Mouse (Mus musculus): ENCODE data around the gene Glis3.

The Glis3 gene

GRCm38 (mm10) chr19:28656882-28657281, 23.0 kb downstream of the Glis3 start:
- DNase-seq (ENCODE audit: low read depth, low spot score) = no peak

DNA sequence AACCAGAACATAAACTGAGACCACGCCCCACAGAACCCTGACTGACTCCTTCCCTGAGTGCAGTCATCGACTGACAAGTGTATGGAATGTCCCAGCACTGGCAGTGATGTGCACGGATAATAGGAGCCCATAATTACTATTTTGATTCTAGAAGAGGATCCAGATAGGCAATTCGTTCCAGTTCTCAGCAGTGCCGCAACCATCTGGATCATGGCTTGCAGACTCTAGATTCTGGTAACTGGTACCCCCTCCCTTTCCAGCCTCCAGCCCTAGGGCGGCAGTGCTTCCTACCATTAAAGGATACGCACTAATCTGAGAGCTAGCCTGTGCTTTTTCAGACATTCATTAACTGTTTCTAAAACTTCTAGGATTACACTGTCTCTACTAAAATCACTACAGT, 24.7 kb downstream of the Glis3 start:
- no peak for DNase-seq (ENCODE audit: low read depth, low spot score)

DNA sequence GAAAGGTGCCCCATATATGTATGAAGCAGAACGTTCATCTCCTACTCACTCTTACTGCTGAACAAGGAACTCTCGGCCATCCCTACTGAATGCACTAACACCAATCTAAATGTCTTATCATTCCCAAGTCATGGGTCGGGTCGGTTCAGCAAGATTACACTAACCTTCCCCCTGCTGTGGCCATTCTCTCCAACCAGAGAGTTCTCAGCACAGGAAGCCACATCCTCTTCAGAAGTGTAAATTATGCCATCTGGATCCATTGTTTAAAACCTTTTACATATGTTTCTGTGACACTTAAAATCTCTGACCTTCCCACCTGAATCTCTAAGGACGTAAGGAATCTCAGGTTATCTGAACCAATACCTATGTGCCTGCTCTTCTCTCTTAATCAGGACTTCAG, 29.0 kb downstream of the Glis3 start:
- no peak for DNase-seq (ENCODE audit: low read depth, low spot score)

GRCm38 (mm10) chr19:28649489-28649888, 30.4 kb downstream of the Glis3 start:
- no peak for DNase-seq (ENCODE audit: low read depth, low spot score)

DNA sequence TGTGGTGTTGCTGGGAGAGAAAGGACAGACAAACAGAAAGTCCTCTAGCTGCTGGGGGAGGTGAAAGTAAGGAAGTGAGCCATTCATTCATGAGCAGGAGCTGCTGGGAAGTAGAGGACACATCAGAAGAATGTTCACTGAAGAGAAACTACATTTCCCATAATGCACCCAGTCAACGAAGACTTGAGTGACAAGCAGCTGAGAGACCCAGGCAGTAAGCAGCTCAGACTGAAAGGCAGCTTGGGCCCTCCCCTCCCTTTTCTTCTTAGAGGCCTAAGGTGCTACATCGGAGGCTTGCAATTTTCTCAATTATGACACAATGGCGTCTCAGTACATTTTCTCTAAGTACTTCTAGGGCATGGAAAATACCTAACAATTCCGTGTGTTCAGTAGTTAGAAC, 31.0 kb downstream of the Glis3 start:
- DNase-seq (ENCODE audit: low read depth, low spot score) = no peak

DNA sequence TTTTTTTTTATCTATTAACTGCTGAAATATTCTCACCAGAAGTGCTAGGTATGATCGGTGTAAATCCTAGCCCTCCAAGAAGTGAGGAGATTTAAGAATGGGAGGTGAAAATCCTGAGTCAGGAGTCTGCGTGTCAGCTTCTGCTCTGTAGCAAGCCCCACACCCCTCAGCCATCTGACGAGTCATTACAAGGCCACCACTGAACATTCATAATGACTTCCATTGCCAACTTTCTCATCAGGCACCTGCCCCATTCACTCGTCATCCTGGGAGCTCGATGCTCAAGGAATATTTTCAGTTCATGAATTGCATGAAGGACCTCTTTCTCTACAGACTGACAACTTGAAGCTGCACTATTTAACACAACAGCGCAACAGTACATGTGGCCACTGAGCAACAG, 32.5 kb downstream of the Glis3 start:
- DNase-seq (ENCODE audit: low read depth, low spot score) = no peak

DNA sequence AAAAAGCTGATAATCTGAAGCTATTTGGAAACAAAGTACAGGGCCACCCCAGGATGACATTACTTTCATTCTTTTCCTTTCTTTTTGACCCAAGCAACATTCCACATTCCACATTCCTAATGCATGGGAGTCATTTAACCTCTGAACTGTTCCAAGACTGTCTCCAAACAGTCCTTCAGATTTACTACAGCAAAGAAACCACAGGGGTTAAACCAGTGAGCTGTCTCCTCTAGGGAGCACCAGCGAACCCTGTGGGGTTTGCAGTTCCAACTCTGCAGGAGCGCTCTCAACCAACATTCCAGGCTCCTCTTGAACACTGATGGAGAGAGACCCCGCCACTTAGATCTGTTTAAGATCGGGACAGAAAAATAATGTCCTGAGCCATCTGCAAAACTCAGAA, 33.6 kb downstream of the Glis3 start:
- no peak for DNase-seq (ENCODE audit: low read depth, low spot score)

- no peak for DNase-seq (ENCODE audit: low read depth, low spot score)
Observed at GRCm38 (mm10) chr19:28640861-28641381, 39.0 kb downstream of the Glis3 start.

DNA sequence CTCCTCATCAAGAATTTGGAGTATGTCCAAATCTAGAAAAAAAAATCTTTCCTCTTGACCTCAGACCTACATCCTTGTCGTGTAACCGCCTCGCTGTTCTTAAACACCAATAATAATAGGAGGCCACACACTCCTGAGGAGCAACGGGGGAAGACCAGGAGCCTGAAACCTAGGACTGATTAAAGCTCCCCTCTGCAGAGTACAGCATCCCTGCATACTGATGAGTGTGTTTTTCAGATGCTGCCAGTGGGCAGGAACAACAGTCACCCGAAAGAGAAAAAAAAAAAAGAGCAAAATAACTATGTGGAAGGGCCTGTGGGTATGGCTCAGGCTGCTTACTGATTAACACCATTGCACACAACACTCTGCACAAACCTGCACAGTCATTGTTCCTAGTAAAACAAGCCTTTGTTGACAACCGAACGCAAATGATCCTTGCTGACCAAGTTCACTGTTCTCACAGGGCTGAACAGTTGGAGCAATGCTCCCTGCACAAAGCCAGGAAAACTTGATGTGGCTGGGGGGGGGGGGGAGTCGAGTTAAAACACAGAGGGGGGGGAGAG, 43.8 kb downstream of the Glis3 start:
- no peak for DNase-seq (ENCODE audit: low read depth, low spot score)

DNA sequence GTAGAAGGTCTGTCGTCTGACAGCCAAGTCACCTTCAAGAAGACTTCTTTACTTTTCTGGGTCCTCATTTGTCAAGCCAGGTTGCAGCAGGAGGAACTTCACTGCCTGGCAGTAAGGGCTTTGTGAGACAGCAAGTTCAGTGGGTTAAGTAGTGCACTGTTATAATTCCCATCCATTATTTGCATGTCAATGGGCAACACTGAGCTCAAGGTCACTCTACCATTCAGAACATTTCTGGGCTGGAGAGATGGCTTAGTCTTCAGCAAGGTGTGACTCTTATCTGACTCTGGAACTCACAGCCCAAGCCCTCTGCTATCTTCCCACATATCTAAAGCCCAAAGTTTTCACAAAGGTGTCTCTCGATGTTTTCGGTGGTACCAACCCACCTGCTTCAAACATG, 44.9 kb downstream of the Glis3 start:
- DNase-seq (ENCODE audit: low read depth, low spot score) = no peak

GRCm38 (mm10) chr19:28628416-28628815, 51.5 kb downstream of the Glis3 start:
- DNase-seq (ENCODE audit: low read depth, low spot score) = no peak

GRCm38 (mm10) chr19:28626189-28626588, 53.7 kb downstream of the Glis3 start:
- DNase-seq (ENCODE audit: low read depth, low spot score) = no peak

DNA sequence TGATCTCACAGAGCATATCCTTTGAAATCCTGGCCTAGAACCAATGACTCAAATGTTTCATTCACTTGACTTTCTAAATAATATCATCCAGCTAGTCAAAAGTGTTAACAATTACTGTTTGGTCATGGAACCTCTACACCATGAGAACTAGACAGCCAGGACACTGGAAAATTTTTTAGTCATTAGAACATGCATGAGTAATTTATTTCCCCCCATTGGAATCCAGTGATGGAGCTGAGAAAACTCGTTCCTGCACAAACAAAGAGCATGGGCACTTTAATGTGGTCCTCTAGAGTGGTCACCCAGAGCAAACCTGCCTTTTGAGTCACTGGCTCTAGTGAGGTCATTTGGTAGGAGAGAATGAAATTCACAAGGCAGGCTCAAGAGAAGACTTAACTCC, 55.3 kb downstream of the Glis3 start:
- DNase-seq (ENCODE audit: low read depth, low spot score) = no peak

DNA sequence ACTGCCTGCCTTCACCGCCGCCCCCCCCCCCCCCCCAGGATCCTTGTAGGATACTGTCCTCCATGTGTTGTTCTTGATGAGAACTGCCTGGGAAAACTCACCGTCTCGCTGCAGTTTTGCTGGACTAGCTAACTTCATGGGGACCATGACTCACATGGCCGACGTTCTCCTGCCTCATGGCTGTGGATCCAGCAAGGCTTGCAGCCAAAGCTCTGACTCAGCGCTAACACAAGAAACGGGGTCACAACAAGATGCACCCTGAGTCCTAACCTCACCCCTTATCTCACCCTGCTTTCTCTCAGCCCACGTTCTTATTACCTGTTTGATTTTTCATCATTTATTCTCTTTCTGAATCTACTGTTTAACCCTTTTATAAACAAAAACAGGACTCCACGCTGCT, 56.2 kb downstream of the Glis3 start:
- no peak for DNase-seq (ENCODE audit: low read depth, low spot score)

DNA sequence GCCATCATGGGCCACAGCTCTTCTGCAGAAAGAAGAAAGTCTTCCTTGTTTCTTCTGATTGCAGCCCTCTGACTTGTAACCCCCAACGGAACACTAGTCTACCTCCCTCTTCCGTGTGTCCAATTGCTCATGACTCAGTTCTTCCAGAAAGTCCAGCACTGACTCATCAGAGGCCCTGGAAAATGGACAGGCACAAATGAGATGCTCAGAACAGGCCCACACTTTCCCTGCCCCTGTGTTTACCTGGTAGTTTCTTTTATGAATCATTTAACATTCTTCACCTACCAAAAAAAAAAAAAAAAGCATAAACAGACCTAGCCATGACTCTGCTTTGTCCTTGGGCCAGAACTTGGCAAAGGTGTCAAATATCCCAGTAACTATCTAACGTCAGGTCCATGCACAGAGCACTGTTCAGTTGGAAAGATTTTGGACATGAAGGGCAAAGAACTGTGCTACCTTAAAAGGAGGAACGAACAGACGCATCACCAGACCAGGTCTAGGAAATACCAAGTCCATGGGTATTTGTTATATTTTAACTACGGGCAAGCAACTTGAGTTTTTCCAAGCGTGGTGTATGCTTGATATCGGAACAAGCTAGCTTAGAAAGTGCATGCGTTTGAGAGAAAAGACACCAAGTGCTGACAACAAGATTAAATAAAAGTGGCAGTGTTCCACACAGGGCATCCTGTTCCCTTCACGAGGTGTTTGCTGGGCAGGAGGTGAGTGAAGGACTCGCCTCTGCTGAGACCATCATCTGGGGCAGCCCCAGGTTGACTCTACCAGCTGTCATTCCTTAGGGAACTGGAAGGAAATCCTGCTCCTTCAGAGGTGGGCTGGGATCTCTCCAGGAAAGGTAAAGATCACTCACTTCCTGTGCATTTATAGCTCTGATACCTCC, 58.0 kb downstream of the Glis3 start:
- DNase-seq (ENCODE audit: low read depth, low spot score) = no peak

GRCm38 (mm10) chr19:28617736-28618135, 62.1 kb downstream of the Glis3 start:
- DNase-seq (ENCODE audit: low read depth, low spot score) = no peak

DNA sequence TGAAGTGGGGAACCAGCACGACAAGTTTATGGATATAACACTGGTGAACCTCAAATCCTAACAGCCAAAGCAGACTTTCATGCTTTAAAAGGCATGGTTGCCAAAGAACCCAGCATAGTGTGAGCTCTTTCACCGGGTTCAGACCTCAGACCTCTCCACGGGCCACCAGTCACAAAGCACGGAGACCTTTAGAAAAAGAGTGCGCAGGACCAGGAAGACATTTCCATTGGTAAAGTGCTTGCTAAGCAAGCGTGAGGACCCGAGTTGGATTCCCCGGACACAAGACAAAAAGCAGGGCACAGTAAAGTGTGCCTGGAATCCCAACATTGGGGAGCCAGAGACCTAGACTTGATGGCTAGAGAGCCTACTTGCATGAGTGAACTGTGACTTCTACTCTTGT, 62.7 kb downstream of the Glis3 start:
- DNase-seq (ENCODE audit: low read depth, low spot score) = no peak

- DNase-seq (ENCODE audit: low read depth, low spot score) = no peak
Observed at GRCm38 (mm10) chr19:28616487-28616886, 63.4 kb downstream of the Glis3 start.

DNA sequence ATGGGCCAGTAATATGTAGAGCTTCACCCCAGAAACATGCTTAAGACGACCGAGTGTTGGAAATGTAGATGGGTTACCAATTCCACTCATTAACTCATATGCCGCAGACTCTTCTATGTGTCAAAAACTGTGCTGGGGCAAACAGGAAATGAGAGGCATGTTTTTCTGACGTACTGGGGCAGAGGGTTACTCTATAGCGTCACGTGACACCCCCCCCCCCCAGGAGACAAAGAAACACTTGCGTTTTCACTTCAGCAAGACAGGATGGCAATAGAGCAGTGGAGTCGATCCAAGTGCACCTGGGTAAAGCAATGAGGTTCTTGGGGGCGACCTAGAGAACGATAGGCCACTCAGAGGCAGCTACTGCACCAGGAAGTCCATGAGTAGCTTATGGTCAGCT, 67.6 kb downstream of the Glis3 start:
- no peak for DNase-seq (ENCODE audit: low read depth, low spot score)

DNA sequence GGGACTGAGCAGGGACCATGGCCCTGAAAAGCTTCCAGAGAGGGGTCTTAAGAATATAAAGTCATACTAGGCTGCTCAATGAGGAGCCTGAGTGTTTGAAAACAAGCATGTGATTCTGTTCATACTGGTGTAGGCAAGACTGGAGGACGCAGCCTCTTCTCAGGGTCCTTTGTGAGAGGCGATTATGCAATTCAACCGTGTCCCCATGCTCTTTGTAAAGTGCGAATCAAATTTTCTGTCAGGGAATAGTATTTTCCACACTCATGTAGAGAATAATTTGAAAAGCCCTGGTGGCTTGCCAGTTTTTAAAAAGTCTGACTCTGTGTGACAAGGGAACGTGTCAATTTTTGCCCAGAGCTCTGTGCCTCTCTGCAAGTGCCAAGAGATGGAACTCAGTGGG, 71.1 kb downstream of the Glis3 start:
- DNase-seq (ENCODE audit: low read depth, low spot score) = no peak

DNA sequence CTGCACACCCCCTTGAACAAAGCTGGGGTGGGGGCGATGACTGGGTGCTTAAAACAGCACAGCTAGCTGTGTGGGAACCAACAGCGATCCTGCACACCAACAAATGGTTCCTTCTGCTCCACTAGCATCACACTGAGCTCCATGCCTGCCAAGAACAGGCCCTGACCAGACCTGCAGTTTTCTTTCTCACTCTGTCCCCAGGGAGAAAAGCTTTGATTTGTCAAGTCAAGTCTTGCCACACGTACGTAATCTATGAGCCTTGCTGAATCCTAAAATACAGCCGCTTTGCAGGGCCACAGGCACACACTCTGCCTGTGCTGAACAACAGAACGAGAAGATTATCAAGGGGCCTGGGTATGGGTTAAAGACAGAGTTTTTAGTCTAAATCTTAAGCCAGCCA, 71.6 kb downstream of the Glis3 start:
- DNase-seq (ENCODE audit: low read depth, low spot score) = no peak

DNA sequence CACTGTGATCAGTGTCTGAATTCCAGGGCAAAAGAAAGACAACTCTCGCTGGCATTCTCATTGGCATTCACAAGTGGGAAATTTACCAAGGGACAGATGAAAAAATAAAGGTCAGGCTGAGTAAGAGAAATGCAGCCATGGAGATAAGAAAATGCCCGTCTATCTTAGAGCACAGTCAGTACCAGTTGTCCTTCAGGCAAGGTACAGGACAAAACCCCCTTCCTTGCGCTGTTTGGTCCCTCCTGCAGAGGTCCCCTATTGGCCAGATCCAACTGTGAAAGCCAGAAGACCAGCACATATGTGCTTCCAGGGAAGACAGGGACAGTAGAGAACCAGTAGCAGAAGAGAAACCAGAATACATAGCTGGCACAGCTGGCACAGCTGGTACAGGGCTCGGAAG, 79.0 kb downstream of the Glis3 start:
- DNase-seq (ENCODE audit: low read depth, low spot score) = no peak

DNA sequence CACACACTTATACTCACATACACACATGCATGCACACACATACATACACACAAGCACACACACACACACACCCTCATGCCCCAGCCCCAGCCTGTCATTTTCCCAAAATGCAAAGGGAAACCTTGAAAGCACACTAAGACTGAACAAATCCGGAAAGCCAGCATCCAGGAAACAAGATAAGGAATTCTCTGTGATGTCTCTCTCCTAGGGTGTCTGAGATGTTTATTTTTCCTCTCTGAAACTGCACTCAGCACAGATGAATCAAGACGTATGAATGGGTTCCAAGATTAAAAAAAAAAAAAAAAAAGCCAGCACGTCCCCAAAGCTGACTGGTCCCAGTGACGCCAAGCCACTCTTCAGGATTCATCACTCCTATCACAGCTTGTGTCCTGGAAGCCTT, 85.7 kb downstream of the Glis3 start:
- DNase-seq (ENCODE audit: low read depth, low spot score) = no peak
